9 mouse cellular contexts compared by ENCODE assay signal in the genomic region with DNA sequence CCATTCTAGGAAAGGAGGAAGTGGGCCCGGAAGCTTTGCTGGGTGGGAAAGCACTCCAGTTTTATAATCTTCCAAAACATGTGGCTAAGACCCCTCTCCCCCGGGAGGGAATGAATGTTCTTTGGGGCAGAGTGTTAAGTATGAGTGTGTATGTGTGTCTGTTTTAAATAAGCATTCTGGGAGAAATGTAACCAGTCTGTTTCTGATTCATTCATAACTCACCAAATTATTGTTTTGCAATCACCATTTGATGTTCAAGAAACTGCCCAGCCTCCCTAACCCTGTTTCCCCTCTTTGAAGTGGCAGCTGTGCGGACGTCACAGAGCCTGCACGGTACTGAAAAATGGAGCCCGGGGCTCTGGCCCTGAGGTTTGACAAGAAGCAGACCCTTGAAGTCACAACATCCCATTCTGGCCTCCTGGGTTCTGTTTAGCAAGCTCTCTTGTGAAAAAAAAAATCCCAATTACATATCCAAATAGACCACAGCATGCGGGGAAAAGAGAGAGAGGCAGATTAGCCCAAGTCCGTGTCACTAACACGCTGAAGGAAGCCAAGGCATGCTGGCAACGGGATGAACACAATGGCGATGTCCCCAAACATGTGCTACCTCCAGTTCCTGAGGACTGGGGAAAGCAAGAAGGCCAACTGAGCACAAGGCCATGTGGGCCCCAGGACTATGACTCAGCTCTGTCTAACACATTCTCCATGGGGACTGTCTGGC.
A peak's percentile ranks its signal among the peaks of the same experiment; 100 is the strongest.
DNase-seq lines count a peak whose midpoint lies in the region; ATAC-seq and TF ChIP-seq lines count a peak whose summit lies in the region.
"Had no signal": no experiment of that assay in that cellular context is flagged by ENCODE, and none has a peak within 500 bp of the region (broad histone marks: within the 10 kb centered on the region; RNA-seq: fewer than 3 reads in every experiment).

No protein-coding gene starts in this region.

- 0 out of 2 replicates have a peak, but pooled peaks have one; percentile 43 for ATAC-seq in kidney, embryonic 14.5 days (ENCODE audit: low FRiP score, low TSS enrichment)
- no peak for ATAC-seq in heart, postnatal 0 days (ENCODE audit: insufficient read depth, low read depth)
- peak; percentile 84; the same call in 1 of the 2 replicates for ATAC-seq in stomach, postnatal 0 days (ENCODE audit: low FRiP score, low TSS enrichment)

- H3K4me2 ChIP-seq in kidney, embryonic 14.5 days (replicated peaks; ENCODE audit: low read depth, low read length): no peak overlapping the region
- H3K4me2 ChIP-seq in heart, postnatal 0 days (ENCODE audit: low read depth, low read length): no peak overlapping the region
- H3K4me2 ChIP-seq in stomach, postnatal 0 days (replicated peaks; ENCODE audit: low read depth): no peak overlapping the region

- no peak for TF ChIP-seq CTCF in heart, postnatal 0 days (IDR thresholded peaks at IDR 0.05; ENCODE audit: low read depth)
- no peak for TF ChIP-seq CTCF in stomach, postnatal 0 days (IDR thresholded peaks at IDR 0.05; ENCODE audit: low read depth)

- no peaks in the 10 kb centered on the region for H3K36me3 ChIP-seq in kidney, embryonic 14.5 days (ENCODE audit: control insufficient read depth, insufficient read depth, low read length)
- no peaks in the 10 kb centered on the region for H3K36me3 ChIP-seq in heart, postnatal 0 days (replicated peaks; ENCODE audit: control insufficient read depth, insufficient read depth, low read length)
- no peaks in the 10 kb centered on the region for H3K36me3 ChIP-seq in stomach, postnatal 0 days (ENCODE audit: control insufficient read depth, insufficient read depth, low read length)

- H3K9ac ChIP-seq in kidney, embryonic 14.5 days (ENCODE audit: low read depth, low read length): no peak overlapping the region
- H3K9ac ChIP-seq in heart, postnatal 0 days (replicated peaks; ENCODE audit: low read depth, low read length): no peak overlapping the region
- no peak overlapping the region for H3K9ac ChIP-seq in stomach, postnatal 0 days (ENCODE audit: low read length)

- H3K4me1 ChIP-seq in kidney, embryonic 14.5 days (ENCODE audit: control insufficient read depth, insufficient read depth, low read length): no peaks in the 10 kb centered on the region
- H3K4me1 ChIP-seq in heart, postnatal 0 days (ENCODE audit: control insufficient read depth, insufficient read depth): peaks cover 5% of the 10 kb centered on the region
- H3K4me1 ChIP-seq in stomach, postnatal 0 days (replicated peaks; ENCODE audit: control insufficient read depth, insufficient read depth): no peaks in the 10 kb centered on the region; the same call in 1 of the 2 replicates

- H3K9me3 ChIP-seq in kidney, embryonic 14.5 days (ENCODE audit: control insufficient read depth, low read length): no peaks in the 10 kb centered on the region
- no peaks in the 10 kb centered on the region for H3K9me3 ChIP-seq in heart, postnatal 0 days (replicated peaks; ENCODE audit: control insufficient read depth, low read length)
- no peaks in the 10 kb centered on the region for H3K9me3 ChIP-seq in stomach, postnatal 0 days (ENCODE audit: control insufficient read depth, low read length)
- H3K9me3 ChIP-seq: megakaryocyte, embryonic 14.5 days had no signal

- DNase-seq in kidney, postnatal 36 days: no peak
- DNase-seq in cerebellum, postnatal 10 days: peak; percentile 59 to 68
- DNase-seq in heart, postnatal 0 days (ENCODE audit: low spot score): no peak
- peak; percentile 30 for DNase-seq in stomach, postnatal 0 days (ENCODE audit: low spot score)
- DNase-seq in layer of hippocampus, adult 11-12 months (ENCODE audit: low spot score): no peak
- DNase-seq in gastrocnemius, adult 18-20 months (ENCODE audit: low spot score): no peak
- no peak for DNase-seq in spleen, adult 12 weeks (ENCODE audit: low spot score)

- no peak overlapping the region for H3K4me3 ChIP-seq in kidney, embryonic 14.5 days (ENCODE audit: low read length)
- H3K4me3 ChIP-seq in heart, postnatal 0 days (ENCODE audit: low read depth, low read length): no peak overlapping the region
- no peak overlapping the region for H3K4me3 ChIP-seq in stomach, postnatal 0 days (ENCODE audit: low read depth, low read length)
- H3K4me3 ChIP-seq: megakaryocyte, embryonic 14.5 days had no signal

- no peaks in the 10 kb centered on the region for H3K27me3 ChIP-seq in kidney, embryonic 14.5 days (ENCODE audit: control insufficient read depth, insufficient read depth, low read length)
- no peaks in the 10 kb centered on the region for H3K27me3 ChIP-seq in heart, postnatal 0 days (ENCODE audit: control insufficient read depth, insufficient read depth, low read length)
- no peaks in the 10 kb centered on the region for H3K27me3 ChIP-seq in stomach, postnatal 0 days (ENCODE audit: control insufficient read depth, insufficient read depth, low read length)

- H3K27ac ChIP-seq in kidney, embryonic 14.5 days (ENCODE audit: low read depth, low read length): no peak overlapping the region
- H3K27ac ChIP-seq in heart, postnatal 0 days (ENCODE audit: low read depth): peak overlapping the region; percentile 21; the same call in 1 of the 2 replicates
- peak overlapping the region; percentile 63 for H3K27ac ChIP-seq in stomach, postnatal 0 days (replicated peaks)

- WGBS in kidney, embryonic 14.5 days: 69% methylated on average over 11 of the region's 11 CpGs
- 41% methylated on average over 11 of the region's 11 CpGs for WGBS in heart, postnatal 0 days
- WGBS in stomach, postnatal 0 days: 38% methylated on average over 11 of the region's 11 CpGs

- no peak for TF ChIP-seq EP300 in heart, postnatal 0 days (IDR thresholded peaks at IDR 0.05; ENCODE audit: low read depth)
- peak; percentile 65 for TF ChIP-seq EP300 in stomach, postnatal 0 days (optimal IDR thresholded peaks at IDR 0.05)

Comparison
In these comparisons a context has a peak if more than half of its experiments do, and no peak if none do; other contexts are left out.
1. DNase-seq: peak in cerebellum, postnatal 10 days (2 of 2) and stomach, postnatal 0 days (single experiment); none in kidney, postnatal 36 days (0 of 2), heart, postnatal 0 days (single experiment), layer of hippocampus, adult 11-12 months (single experiment), gastrocnemius, adult 18-20 months (single experiment) and spleen, adult 12 weeks (single experiment).